Mouse (Mus musculus): Measurements from ENCODE around the gene Rtp3. TPM values are rescaled to one million over a fixed set of nuclear protein-coding genes. Genes with fewer than 3 reads are reported as not detected.

Gene Rtp3
- polyA plus RNA-seq, 1 experiment from 2014 or later: not detected

GRCm38 (mm10) chr9:110952398-110952797 lies 38.0 kb downstream of the Rtp3 start:
- Histone ChIP-seq H3K27me3 (peaks cover 46% of the 10 kb centered on the region), H3K9ac (no peak overlapping the region), H3K36me3 (no peaks in the 10 kb centered on the region), H3K4me3 (no peak overlapping the region), H3K4me1 (replicated peaks) (peaks cover 16% of the 10 kb centered on the region; the same call in 1 of the 2 replicates), H3K4me2 (no peak overlapping the region), H3K9me3 (no peaks in the 10 kb centered on the region), H3K27ac (replicated peaks) (no peak overlapping the region)
- ATAC-seq (ENCODE audit: low read depth): no peak
- 65% methylated on average over 6 of the region's 6 CpGs for WGBS

GRCm38 (mm10) chr9:110951866-110952265 lies 38.5 kb downstream of the Rtp3 start:
- Histone ChIP-seq H3K36me3 (no peaks in the 10 kb centered on the region), H3K4me3 (no peak overlapping the region)

GRCm38 (mm10) chr9:110951397-110951796 lies 39.0 kb downstream of the Rtp3 start, which contains the start of gene Lrrc2:
TSS of gene Lrrc2 (plus strand) at chr9:110951545.
- 88% methylated on average over 11 of the region's 11 CpGs for WGBS
- no peak within 1 kb of the TSS for H3K27ac ChIP-seq (replicated peaks)
- no peak for ATAC-seq (ENCODE audit: low read depth)
- H3K9me3 ChIP-seq: no peaks in the 10 kb centered on the region
- H3K4me1 ChIP-seq (replicated peaks): peaks cover 26% of the 10 kb centered on the region
- H3K4me2 ChIP-seq: no peak within 1 kb of the TSS
- no peak within 1 kb of the TSS for H3K9ac ChIP-seq
- no peaks in the 10 kb centered on the region for H3K36me3 ChIP-seq
- H3K27me3 ChIP-seq: peaks cover 56% of the 10 kb centered on the region
- H3K4me3 ChIP-seq: no peak within 1 kb of the TSS

More at GRCm38 (mm10) chr9:110951866-110952265, 38.5 kb downstream of the Rtp3 start:
- ATAC-seq (ENCODE audit: low read depth): no peak
- H3K4me2 ChIP-seq: no peak overlapping the region
- peaks cover 21% of the 10 kb centered on the region for H3K4me1 ChIP-seq (replicated peaks)
- 97% methylated on average over 13 of the region's 13 CpGs for WGBS
- no peak overlapping the region for H3K9ac ChIP-seq
- peaks cover 51% of the 10 kb centered on the region for H3K27me3 ChIP-seq
- no peak overlapping the region for H3K27ac ChIP-seq (replicated peaks)
- H3K9me3 ChIP-seq: no peaks in the 10 kb centered on the region

GRCm38 (mm10) chr9:110950109-110950508 lies 40.3 kb downstream of the Rtp3 start:
- no peak overlapping the region for H3K4me2 ChIP-seq
- H3K27me3 ChIP-seq: peaks cover 59% of the 10 kb centered on the region
- WGBS: 95% methylated on average over 3 of the region's 3 CpGs

GRCm38 (mm10) chr9:110948813-110949310 lies 41.5 kb downstream of the Rtp3 start:
- H3K36me3 ChIP-seq: no peaks in the 10 kb centered on the region
- H3K27me3 ChIP-seq: peaks cover 61% of the 10 kb centered on the region
- H3K4me3 ChIP-seq: no peak overlapping the region
- WGBS: 58% methylated on average over 8 of the region's 8 CpGs
- H3K9me3 ChIP-seq: no peaks in the 10 kb centered on the region
- no peak for ATAC-seq (ENCODE audit: low read depth)
- no peak overlapping the region for H3K4me2 ChIP-seq
- H3K4me1 ChIP-seq (replicated peaks): peaks cover 32% of the 10 kb centered on the region
- no peak overlapping the region for H3K27ac ChIP-seq (replicated peaks)
- no peak overlapping the region for H3K9ac ChIP-seq

More at GRCm38 (mm10) chr9:110950109-110950508, 40.3 kb downstream of the Rtp3 start:
- Histone ChIP-seq H3K9me3 (no peaks in the 10 kb centered on the region), H3K4me1 (replicated peaks) (peaks cover 31% of the 10 kb centered on the region), H3K36me3 (no peaks in the 10 kb centered on the region), H3K27ac (replicated peaks) (no peak overlapping the region), H3K4me3 (no peak overlapping the region), H3K9ac (no peak overlapping the region)
- ATAC-seq (ENCODE audit: low read depth): no peak

GRCm38 (mm10) chr9:110947900-110948299 lies 42.5 kb downstream of the Rtp3 start:
- H3K9me3 ChIP-seq: no peaks in the 10 kb centered on the region
- no peak overlapping the region for H3K9ac ChIP-seq
- no peak overlapping the region for H3K27ac ChIP-seq (replicated peaks)
- no peaks in the 10 kb centered on the region for H3K36me3 ChIP-seq
- no peak overlapping the region for H3K4me2 ChIP-seq
- no peak for ATAC-seq (ENCODE audit: low read depth)
- WGBS: 30% methylated on average over 6 of the region's 6 CpGs
- peaks cover 30% of the 10 kb centered on the region for H3K4me1 ChIP-seq (replicated peaks)
- H3K27me3 ChIP-seq: peaks cover 60% of the 10 kb centered on the region
- H3K4me3 ChIP-seq: no peak overlapping the region

GRCm38 (mm10) chr9:110947261-110947661 lies 43.1 kb downstream of the Rtp3 start:
- Histone ChIP-seq H3K9ac (no peak overlapping the region), H3K4me2 (0 out of 2 replicates have a peak overlapping the region, but pooled peaks have one; percentile 7), H3K27me3 (peaks cover 54% of the 10 kb centered on the region), H3K27ac (replicated peaks) (no peak overlapping the region), H3K9me3 (no peaks in the 10 kb centered on the region), H3K36me3 (no peaks in the 10 kb centered on the region), H3K4me1 (replicated peaks) (peaks cover 30% of the 10 kb centered on the region), H3K4me3 (no peak overlapping the region)
- WGBS: 6% methylated on average over 6 of the region's 6 CpGs
- ATAC-seq (ENCODE audit: low read depth): no peak

GRCm38 (mm10) chr9:110946548-110947044 lies 43.8 kb downstream of the Rtp3 start:
- Histone ChIP-seq H3K27ac (replicated peaks) (no peak overlapping the region), H3K9me3 (no peaks in the 10 kb centered on the region), H3K4me1 (replicated peaks) (peaks cover 30% of the 10 kb centered on the region), H3K4me3 (no peak overlapping the region), H3K4me2 (0 out of 2 replicates have a peak overlapping the region, but pooled peaks have one; percentile 7), H3K36me3 (no peaks in the 10 kb centered on the region), H3K9ac (no peak overlapping the region), H3K27me3 (peaks cover 48% of the 10 kb centered on the region)
- no peak for ATAC-seq (ENCODE audit: low read depth)
- WGBS: 8% methylated on average over 20 of the region's 20 CpGs

GRCm38 (mm10) chr9:110945926-110946325 lies 44.5 kb downstream of the Rtp3 start, which contains the start of gene Tdgf1:
TSS of gene Tdgf1 (minus strand) at chr9:110946158.
- peak within 1 kb of the TSS; percentile 26 for H3K4me2 ChIP-seq
- peaks cover 41% of the 10 kb centered on the region for H3K27me3 ChIP-seq
- no peaks in the 10 kb centered on the region for H3K9me3 ChIP-seq
- H3K4me1 ChIP-seq (replicated peaks): peaks cover 30% of the 10 kb centered on the region
- ATAC-seq (ENCODE audit: low read depth): no peak
- H3K9ac ChIP-seq: no peak within 1 kb of the TSS
- WGBS: 10% methylated on average over 11 of the region's 11 CpGs
- no peaks in the 10 kb centered on the region for H3K36me3 ChIP-seq
- H3K27ac ChIP-seq (replicated peaks): no peak within 1 kb of the TSS
- H3K4me3 ChIP-seq: no peak within 1 kb of the TSS

GRCm38 (mm10) chr9:110945343-110945742 lies 45.0 kb downstream of the Rtp3 start:
- Histone ChIP-seq H3K27me3 (peaks cover 40% of the 10 kb centered on the region), H3K9ac (no peak overlapping the region), H3K4me1 (replicated peaks) (peaks cover 30% of the 10 kb centered on the region), H3K9me3 (no peaks in the 10 kb centered on the region), H3K4me2 (peak overlapping the region; percentile 26), H3K36me3 (no peaks in the 10 kb centered on the region), H3K27ac (replicated peaks) (no peak overlapping the region), H3K4me3 (no peak overlapping the region)
- ATAC-seq (ENCODE audit: low read depth): peak; percentile 26; the same call in 1 of the 2 replicates
- WGBS: 8% methylated on average over 18 of the region's 18 CpGs

- Histone ChIP-seq H3K4me3 (no peak overlapping the region), H3K9me3 (no peaks in the 10 kb centered on the region), H3K4me1 (replicated peaks) (peaks cover 30% of the 10 kb centered on the region), H3K4me2 (no peak overlapping the region), H3K9ac (no peak overlapping the region), H3K27ac (replicated peaks) (no peak overlapping the region), H3K36me3 (no peaks in the 10 kb centered on the region), H3K27me3 (peaks cover 40% of the 10 kb centered on the region)
- peak; percentile 40; the same call in 1 of the 2 replicates for ATAC-seq (ENCODE audit: low read depth)
- WGBS: 33% methylated on average over 13 of the region's 13 CpGs
These were observed 46.1 kb downstream of the Rtp3 start for GRCm38 (mm10) chr9:110944265-110944664.

- H3K9me3 ChIP-seq: no peaks in the 10 kb centered on the region
- ATAC-seq (ENCODE audit: low read depth): no peak
- H3K4me1 ChIP-seq (replicated peaks): peaks cover 12% of the 10 kb centered on the region
- no peak overlapping the region for H3K4me2 ChIP-seq
- no peaks in the 10 kb centered on the region for H3K27me3 ChIP-seq
- no peak overlapping the region for H3K27ac ChIP-seq (replicated peaks)
- 73% methylated on average over 12 of the region's 12 CpGs for WGBS
- no peak overlapping the region for H3K9ac ChIP-seq
- no peak overlapping the region for H3K4me3 ChIP-seq
- no peaks in the 10 kb centered on the region for H3K36me3 ChIP-seq
These were observed 52.6 kb downstream of the Rtp3 start for GRCm38 (mm10) chr9:110937506-110938490.

Data from neural tube, embryonic 13.5 days (tissue).